Mouse (Mus musculus): ENCODE measurements around the gene Slain1. TPM values are rescaled to one million over a fixed set of nuclear protein-coding genes. Genes with fewer than 3 reads are reported as not detected.

Slain1 gene
- polyA plus RNA-seq, 1 experiment = 53.0 TPM

GRCm38 (mm10) chr14:103697101-103697500 lies 47.1 kb downstream of the Slain1 start:
- Histone ChIP-seq H3K4me3 (ENCODE audit: control insufficient read depth, insufficient read depth, low read length) (no peak overlapping the region), H3K4me1 (replicated peaks; ENCODE audit: control insufficient read depth, insufficient read depth, low read length) (no peaks in the 10 kb centered on the region), H3K36me3 (ENCODE audit: control insufficient read depth, insufficient read depth, low read length) (peaks cover 23% of the 10 kb centered on the region), H3K27me3 (ENCODE audit: control insufficient read depth, insufficient read depth, low read length) (no peaks in the 10 kb centered on the region), H3K27ac (ENCODE audit: control insufficient read depth, insufficient read depth, low read length) (no peak overlapping the region)
- 98% methylated on average over 7 of the region's 7 CpGs for WGBS
- TF ChIP-seq POLR2A (IDR thresholded peaks at IDR 0.05; ENCODE audit: control insufficient read depth, extremely low read depth, insufficient read depth, low read length, poor library complexity) (no peak), CTCF (IDR thresholded peaks at IDR 0.05; ENCODE audit: borderline replicate concordance, control insufficient read depth, extremely low read depth, insufficient read depth, low read length, poor library complexity) (no peak)
- DNase-seq = no peak

- Histone ChIP-seq H3K36me3 (ENCODE audit: control insufficient read depth, insufficient read depth, low read length) (peaks cover 37% of the 10 kb centered on the region), H3K27ac (ENCODE audit: control insufficient read depth, insufficient read depth, low read length) (no peak overlapping the region), H3K4me3 (ENCODE audit: control insufficient read depth, insufficient read depth, low read length) (no peak overlapping the region), H3K27me3 (ENCODE audit: control insufficient read depth, insufficient read depth, low read length) (no peaks in the 10 kb centered on the region), H3K4me1 (replicated peaks; ENCODE audit: control insufficient read depth, insufficient read depth, low read length) (no peaks in the 10 kb centered on the region)
- TF ChIP-seq CTCF (IDR thresholded peaks at IDR 0.05; ENCODE audit: borderline replicate concordance, control insufficient read depth, extremely low read depth, insufficient read depth, low read length, poor library complexity) (no peak), POLR2A (IDR thresholded peaks at IDR 0.05; ENCODE audit: control insufficient read depth, extremely low read depth, insufficient read depth, low read length, poor library complexity) (no peak)
- DNase-seq = no peak
- WGBS = 99% methylated on average over 6 of the region's 6 CpGs
These were observed 49.3 kb downstream of the Slain1 start for GRCm38 (mm10) chr14:103699308-103699707.

GRCm38 (mm10) chr14:103702516-103702915 lies 52.5 kb downstream of the Slain1 start:
- DNase-seq = no peak
- no peaks in the 10 kb centered on the region for H3K4me1 ChIP-seq (replicated peaks; ENCODE audit: control insufficient read depth, insufficient read depth, low read length)
- H3K4me3 ChIP-seq (ENCODE audit: control insufficient read depth, insufficient read depth, low read length) = no peak overlapping the region
- no peak overlapping the region for H3K27ac ChIP-seq (ENCODE audit: control insufficient read depth, insufficient read depth, low read length)
- whole genome bisulfite sequencing = 98% methylated on average over 18 of the region's 18 CpGs
- no peak for TF ChIP-seq CTCF (IDR thresholded peaks at IDR 0.05; ENCODE audit: borderline replicate concordance, control insufficient read depth, extremely low read depth, insufficient read depth, low read length, poor library complexity)
- no peak for TF ChIP-seq POLR2A (IDR thresholded peaks at IDR 0.05; ENCODE audit: control insufficient read depth, extremely low read depth, insufficient read depth, low read length, poor library complexity)
- H3K36me3 ChIP-seq (ENCODE audit: control insufficient read depth, insufficient read depth, low read length) = peaks cover 31% of the 10 kb centered on the region
- H3K27me3 ChIP-seq (ENCODE audit: control insufficient read depth, insufficient read depth, low read length) = no peaks in the 10 kb centered on the region

GRCm38 (mm10) chr14:103704771-103705170 lies 54.7 kb downstream of the Slain1 start:
- DNase-seq = no peak

GRCm38 (mm10) chr14:103706347-103706746 lies 56.3 kb downstream of the Slain1 start:
- TF ChIP-seq POLR2A (IDR thresholded peaks at IDR 0.05; ENCODE audit: control insufficient read depth, extremely low read depth, insufficient read depth, low read length, poor library complexity) (no peak), CTCF (IDR thresholded peaks at IDR 0.05; ENCODE audit: borderline replicate concordance, control insufficient read depth, extremely low read depth, insufficient read depth, low read length, poor library complexity) (no peak)
- peaks cover 29% of the 10 kb centered on the region for H3K36me3 ChIP-seq (ENCODE audit: control insufficient read depth, insufficient read depth, low read length)
- H3K27ac ChIP-seq (ENCODE audit: control insufficient read depth, insufficient read depth, low read length) = no peak overlapping the region
- no peak for DNase-seq
- no peaks in the 10 kb centered on the region for H3K4me1 ChIP-seq (replicated peaks; ENCODE audit: control insufficient read depth, insufficient read depth, low read length)
- no peaks in the 10 kb centered on the region for H3K27me3 ChIP-seq (ENCODE audit: control insufficient read depth, insufficient read depth, low read length)
- no peak overlapping the region for H3K4me3 ChIP-seq (ENCODE audit: control insufficient read depth, insufficient read depth, low read length)
- 95% methylated on average over 6 of the region's 6 CpGs for WGBS

More at GRCm38 (mm10) chr14:103704771-103705170, 54.7 kb downstream of the Slain1 start:
- Histone ChIP-seq H3K27ac (ENCODE audit: control insufficient read depth, insufficient read depth, low read length) (no peak overlapping the region), H3K36me3 (ENCODE audit: control insufficient read depth, insufficient read depth, low read length) (peaks cover 29% of the 10 kb centered on the region), H3K27me3 (ENCODE audit: control insufficient read depth, insufficient read depth, low read length) (no peaks in the 10 kb centered on the region), H3K4me1 (replicated peaks; ENCODE audit: control insufficient read depth, insufficient read depth, low read length) (no peaks in the 10 kb centered on the region), H3K4me3 (ENCODE audit: control insufficient read depth, insufficient read depth, low read length) (no peak overlapping the region)
- no peak for TF ChIP-seq POLR2A (IDR thresholded peaks at IDR 0.05; ENCODE audit: control insufficient read depth, extremely low read depth, insufficient read depth, low read length, poor library complexity)
- no peak for TF ChIP-seq CTCF (IDR thresholded peaks at IDR 0.05; ENCODE audit: borderline replicate concordance, control insufficient read depth, extremely low read depth, insufficient read depth, low read length, poor library complexity)
- WGBS = 94% methylated on average over 13 of the region's 13 CpGs

GRCm38 (mm10) chr14:103708601-103709000 lies 58.6 kb downstream of the Slain1 start:
- Histone ChIP-seq H3K4me3 (ENCODE audit: control insufficient read depth, insufficient read depth, low read length) (no peak overlapping the region), H3K27me3 (ENCODE audit: control insufficient read depth, insufficient read depth, low read length) (no peaks in the 10 kb centered on the region), H3K4me1 (replicated peaks; ENCODE audit: control insufficient read depth, insufficient read depth, low read length) (no peaks in the 10 kb centered on the region), H3K36me3 (ENCODE audit: control insufficient read depth, insufficient read depth, low read length) (peaks cover 20% of the 10 kb centered on the region), H3K27ac (ENCODE audit: control insufficient read depth, insufficient read depth, low read length) (no peak overlapping the region)
- TF ChIP-seq CTCF (IDR thresholded peaks at IDR 0.05; ENCODE audit: borderline replicate concordance, control insufficient read depth, extremely low read depth, insufficient read depth, low read length, poor library complexity) (no peak), POLR2A (IDR thresholded peaks at IDR 0.05; ENCODE audit: control insufficient read depth, extremely low read depth, insufficient read depth, low read length, poor library complexity) (no peak)
- no peak for DNase-seq
- WGBS = 90% methylated on average over 2 of the region's 2 CpGs

GRCm38 (mm10) chr14:103709261-103709660 lies 59.2 kb downstream of the Slain1 start:
- Histone ChIP-seq H3K36me3 (ENCODE audit: control insufficient read depth, insufficient read depth, low read length) (peaks cover 15% of the 10 kb centered on the region), H3K4me1 (replicated peaks; ENCODE audit: control insufficient read depth, insufficient read depth, low read length) (no peaks in the 10 kb centered on the region), H3K4me3 (ENCODE audit: control insufficient read depth, insufficient read depth, low read length) (no peak overlapping the region), H3K27me3 (ENCODE audit: control insufficient read depth, insufficient read depth, low read length) (no peaks in the 10 kb centered on the region), H3K27ac (ENCODE audit: control insufficient read depth, insufficient read depth, low read length) (no peak overlapping the region)
- 98% methylated on average over 11 of the region's 11 CpGs for WGBS
- TF ChIP-seq POLR2A (IDR thresholded peaks at IDR 0.05; ENCODE audit: control insufficient read depth, extremely low read depth, insufficient read depth, low read length, poor library complexity) (no peak), CTCF (IDR thresholded peaks at IDR 0.05; ENCODE audit: borderline replicate concordance, control insufficient read depth, extremely low read depth, insufficient read depth, low read length, poor library complexity) (no peak)
- no peak for DNase-seq

Data from thymus, adult 2 months (tissue).